Mouse (Mus musculus) kidney, embryonic 16.5 days (tissue): ENCODE data around the gene Gm20388. TPM values are rescaled to one million over a fixed set of nuclear protein-coding genes. Genes with fewer than 3 reads are reported as not detected.

Experiments
- ATAC-seq: fragments of 200-750 bp; cut with Nextera tagmentation; 2 replicates; pipeline ENCODE4 v1.8.0; 2017; ENCODE audit warnings: moderate TSS enrichment; ENCODE audit not compliant: low FRiP score, low TSS enrichment
- H3K27ac ChIP-seq: fragments of 300-500 bp; sonication (generic); 2 replicates; pipeline ENCODE4 v1.5.1; 2014; ENCODE audit warnings: low read length
- H3K27me3 ChIP-seq: fragments of 300-500 bp; sonication (generic); 2 replicates; pipeline ENCODE4 v1.6.1; 2014; ENCODE audit warnings: low read length, control low read depth, mixed read lengths; ENCODE audit not compliant: insufficient read depth
- H3K36me3 ChIP-seq: fragments of 300-500 bp; sonication (generic); 2 replicates; pipeline ENCODE4 v1.6.1; 2014; ENCODE audit warnings: low read length, control low read depth, mixed read lengths; ENCODE audit not compliant: insufficient read depth
- H3K4me1 ChIP-seq: fragments of 300-500 bp; sonication (generic); 2 replicates; pipeline ENCODE4 v1.6.1; 2014; ENCODE audit warnings: low read length, control low read depth, mixed read lengths; ENCODE audit not compliant: insufficient read depth
- H3K4me2 ChIP-seq: fragments of 300-500 bp; sonication (generic); replicated peaks from 2 replicates; pipeline ENCODE4 v1.6.1; 2014; ENCODE audit warnings: low read depth, low read length
- H3K4me3 ChIP-seq: fragments of 300-500 bp; sonication (generic); 2 replicates; pipeline ENCODE4 v1.5.1; 2014; ENCODE audit warnings: mild to moderate bottlenecking, low read length
- H3K9ac ChIP-seq: fragments of 300-500 bp; sonication (generic); replicated peaks from 2 replicates; pipeline ENCODE4 v1.6.1; 2014; ENCODE audit warnings: low read length
- H3K9me3 ChIP-seq: fragments of 300-500 bp; sonication (generic); 2 replicates; pipeline ENCODE4 v1.6.1; 2016; ENCODE audit warnings: low read length, control low read depth
- WGBS: fragments of 180-500 bp; shearing (Covaris S2); extraction: QIAGEN DNeasy Blood & Tissue Kit; methylation state at CpG from one replicate; pipeline ENCODE4 v1.1.7; 2014; 5-methylcytosine and 5-hydroxymethylcytosine counted together
- polyA plus RNA-seq: library from polyadenylated mRNA; unstranded; fragments of >200 nt; fragmentation: Nextera tagmentation; extraction: Ambion mirVana; gene quantifications from 2 replicates; pipeline ENCODE4 v1.2.1, GENCODE M21; 2015

Gm20388 gene
- polyA plus RNA-seq, 1 experiment from 2014 or later, result 7.7 TPM

GRCm38 (mm10) chr8:122303451-122303850, 2392.8 kb downstream of the Gm20388 start:
- H3K36me3 ChIP-seq, result 0 out of 2 replicates have a peak, but pooled peaks cover 2% of the 10 kb centered on the region
- no peak overlapping the region for H3K4me3 ChIP-seq
- H3K4me2 ChIP-seq, result no peak overlapping the region
- H3K4me1 ChIP-seq, result peaks cover 16% of the 10 kb centered on the region
- ATAC-seq, result no peak
- H3K27me3 ChIP-seq, result no peaks in the 10 kb centered on the region
- H3K27ac ChIP-seq, result no peak overlapping the region
- 61% methylated on average over 6 of the region's 6 CpGs for WGBS
- no peaks in the 10 kb centered on the region for H3K9me3 ChIP-seq
- no peak overlapping the region for H3K9ac ChIP-seq

- H3K9ac ChIP-seq, result no peak overlapping the region
- no peak overlapping the region for H3K4me2 ChIP-seq
- H3K36me3 ChIP-seq, result 0 out of 2 replicates have a peak, but pooled peaks cover 2% of the 10 kb centered on the region
- no peaks in the 10 kb centered on the region for H3K27me3 ChIP-seq
- no peak overlapping the region for H3K27ac ChIP-seq
- no peaks in the 10 kb centered on the region for H3K9me3 ChIP-seq
- ATAC-seq, result no peak
- H3K4me3 ChIP-seq, result no peak overlapping the region
- peaks cover 16% of the 10 kb centered on the region for H3K4me1 ChIP-seq
- WGBS, result 21% methylated on average over 3 of the region's 3 CpGs
Observed at GRCm38 (mm10) chr8:122304058-122304457, 2393.4 kb downstream of the Gm20388 start.

- H3K27me3 ChIP-seq, result no peaks in the 10 kb centered on the region
- H3K27ac ChIP-seq, result no peak overlapping the region
- H3K4me3 ChIP-seq, result no peak overlapping the region
- no peaks in the 10 kb centered on the region for H3K9me3 ChIP-seq
- no peak overlapping the region for H3K9ac ChIP-seq
- 73% methylated on average over 26 of the region's 26 CpGs for WGBS
- ATAC-seq, result no peak
- H3K4me1 ChIP-seq, result peaks cover 12% of the 10 kb centered on the region
- 0 out of 2 replicates have a peak, but pooled peaks cover 2% of the 10 kb centered on the region for H3K36me3 ChIP-seq
- no peak overlapping the region for H3K4me2 ChIP-seq
Observed at GRCm38 (mm10) chr8:122306660-122307399, 2396.2 kb downstream of the Gm20388 start.

- Histone ChIP-seq H3K36me3 (0 out of 2 replicates have a peak, but pooled peaks cover 2% of the 10 kb centered on the region), H3K9me3 (no peaks in the 10 kb centered on the region), H3K9ac (no peak overlapping the region), H3K4me2 (no peak overlapping the region), H3K27me3 (no peaks in the 10 kb centered on the region), H3K27ac (no peak overlapping the region), H3K4me1 (peaks cover 7% of the 10 kb centered on the region; the same call in 1 of the 2 replicates), H3K4me3 (no peak overlapping the region)
- 92% methylated on average over 8 of the region's 8 CpGs for WGBS
- no peak for ATAC-seq
Observed at GRCm38 (mm10) chr8:122307836-122308235, 2397.2 kb downstream of the Gm20388 start.

GRCm38 (mm10) chr8:122309272-122309671, 2398.6 kb downstream of the Gm20388 start:
- Histone ChIP-seq H3K4me2 (no peak overlapping the region), H3K4me1 (peaks cover 2% of the 10 kb centered on the region; the same call in 1 of the 2 replicates), H3K4me3 (no peak overlapping the region), H3K9ac (no peak overlapping the region), H3K27me3 (no peaks in the 10 kb centered on the region), H3K27ac (no peak overlapping the region), H3K9me3 (no peaks in the 10 kb centered on the region), H3K36me3 (0 out of 2 replicates have a peak, but pooled peaks cover 2% of the 10 kb centered on the region)
- ATAC-seq, result no peak
- 84% methylated on average over 12 of the region's 12 CpGs for WGBS

GRCm38 (mm10) chr8:122311115-122311514, 2400.5 kb downstream of the Gm20388 start:
- H3K4me2 ChIP-seq, result no peak overlapping the region
- H3K4me3 ChIP-seq, result no peak overlapping the region
- no peaks in the 10 kb centered on the region for H3K9me3 ChIP-seq
- no peaks in the 10 kb centered on the region for H3K36me3 ChIP-seq
- H3K27ac ChIP-seq, result no peak overlapping the region
- no peaks in the 10 kb centered on the region; the same call in 1 of the 2 replicates for H3K4me1 ChIP-seq
- H3K27me3 ChIP-seq, result no peaks in the 10 kb centered on the region
- no peak for ATAC-seq
- 89% methylated on average over 2 of the region's 2 CpGs for WGBS
- no peak overlapping the region for H3K9ac ChIP-seq

GRCm38 (mm10) chr8:122312553-122312952, 2401.9 kb downstream of the Gm20388 start:
- Histone ChIP-seq H3K4me3 (no peak overlapping the region), H3K9me3 (no peaks in the 10 kb centered on the region), H3K4me1 (no peaks in the 10 kb centered on the region; the same call in 1 of the 2 replicates), H3K36me3 (no peaks in the 10 kb centered on the region), H3K27me3 (no peaks in the 10 kb centered on the region), H3K9ac (no peak overlapping the region), H3K4me2 (no peak overlapping the region), H3K27ac (no peak overlapping the region)
- no peak for ATAC-seq
- WGBS, result 72% methylated on average over 2 of the region's 2 CpGs

- Histone ChIP-seq H3K36me3 (no peaks in the 10 kb centered on the region), H3K4me2 (no peak overlapping the region), H3K27me3 (no peaks in the 10 kb centered on the region), H3K27ac (no peak overlapping the region), H3K4me1 (no peaks in the 10 kb centered on the region; the same call in 1 of the 2 replicates), H3K9me3 (no peaks in the 10 kb centered on the region), H3K4me3 (no peak overlapping the region), H3K9ac (no peak overlapping the region)
- ATAC-seq, result no peak
- 57% methylated on average over 12 of the region's 12 CpGs for WGBS
Observed at GRCm38 (mm10) chr8:122313310-122313709, 2402.7 kb downstream of the Gm20388 start.

- ATAC-seq, result 0 out of 2 replicates have a peak, but pooled peaks have one; percentile 24
- Histone ChIP-seq H3K4me3 (no peak overlapping the region), H3K4me1 (no peaks in the 10 kb centered on the region; the same call in 1 of the 2 replicates), H3K36me3 (no peaks in the 10 kb centered on the region), H3K27ac (no peak overlapping the region), H3K4me2 (no peak overlapping the region), H3K9ac (no peak overlapping the region), H3K9me3 (no peaks in the 10 kb centered on the region), H3K27me3 (no peaks in the 10 kb centered on the region)
- 45% methylated on average over 13 of the region's 13 CpGs for WGBS
Observed at GRCm38 (mm10) chr8:122314899-122315496, 2404.4 kb downstream of the Gm20388 start.

GRCm38 (mm10) chr8:122316402-122316801, 2405.8 kb downstream of the Gm20388 start:
- H3K27me3 ChIP-seq, result no peaks in the 10 kb centered on the region

More at GRCm38 (mm10) chr8:122316402-122316801, 2405.8 kb downstream of the Gm20388 start:
- 0 out of 2 replicates have a peak overlapping the region, but pooled peaks have one; percentile 23 for H3K9ac ChIP-seq
- no peaks in the 10 kb centered on the region; the same call in 1 of the 2 replicates for H3K4me1 ChIP-seq
- no peak for ATAC-seq
- H3K27ac ChIP-seq, result no peak overlapping the region
- no peak overlapping the region for H3K4me2 ChIP-seq
- H3K9me3 ChIP-seq, result no peaks in the 10 kb centered on the region
- no peaks in the 10 kb centered on the region for H3K36me3 ChIP-seq
- 37% methylated on average over 2 of the region's 2 CpGs for WGBS
- H3K4me3 ChIP-seq, result no peak overlapping the region
